Mouse (Mus musculus) neural tube, embryonic 10.5 days (tissue): Measurements from ENCODE around the gene Polr2b.

Experiments used
- DNase-seq: peaks from one replicate; pipeline ENCODE4 v3.0.0-alpha.2; 2017; ENCODE audit warnings: low spot score; ENCODE audit errors: extremely low spot score

The Polr2b gene

DNA sequence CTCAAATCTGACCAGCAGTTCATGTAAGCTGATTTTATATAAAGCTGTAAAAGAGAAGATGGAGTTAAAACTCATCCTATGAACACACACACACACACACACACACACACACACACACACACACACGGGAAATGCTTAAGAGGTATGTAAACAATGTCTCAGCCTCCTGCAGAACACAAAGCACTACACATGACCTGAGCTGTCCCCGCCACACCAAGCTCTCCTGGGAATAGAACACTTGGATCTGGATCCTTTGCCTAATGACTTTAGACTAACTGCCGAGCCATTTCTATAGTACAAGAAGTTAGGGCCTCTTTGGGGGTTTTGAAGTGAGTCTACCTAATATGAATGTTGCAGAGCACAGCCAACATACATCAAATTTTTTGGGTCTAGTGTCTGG lies 52.2 kb downstream of the Polr2b start:
- DNase-seq, result no peak

DNA sequence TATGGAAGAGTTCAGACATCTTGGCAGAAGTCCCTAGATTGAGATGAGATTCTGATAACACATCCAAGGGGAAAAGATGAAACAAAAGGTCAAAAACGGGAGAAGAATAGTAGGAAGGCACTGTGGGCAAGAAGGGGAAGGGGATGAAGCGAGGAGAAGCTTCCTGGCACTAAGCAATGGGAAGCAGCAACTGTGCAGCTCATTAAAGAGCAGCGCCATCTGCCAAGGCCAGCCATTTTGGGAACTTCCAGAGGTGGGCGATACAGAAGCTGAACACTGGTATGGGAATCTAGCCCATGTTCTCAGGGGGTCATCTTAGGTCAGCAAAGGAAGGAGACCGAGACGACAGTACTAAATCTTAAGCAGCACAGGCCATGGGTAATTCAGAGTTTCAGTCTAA lies 53.7 kb downstream of the Polr2b start:
- no peak for DNase-seq

DNA sequence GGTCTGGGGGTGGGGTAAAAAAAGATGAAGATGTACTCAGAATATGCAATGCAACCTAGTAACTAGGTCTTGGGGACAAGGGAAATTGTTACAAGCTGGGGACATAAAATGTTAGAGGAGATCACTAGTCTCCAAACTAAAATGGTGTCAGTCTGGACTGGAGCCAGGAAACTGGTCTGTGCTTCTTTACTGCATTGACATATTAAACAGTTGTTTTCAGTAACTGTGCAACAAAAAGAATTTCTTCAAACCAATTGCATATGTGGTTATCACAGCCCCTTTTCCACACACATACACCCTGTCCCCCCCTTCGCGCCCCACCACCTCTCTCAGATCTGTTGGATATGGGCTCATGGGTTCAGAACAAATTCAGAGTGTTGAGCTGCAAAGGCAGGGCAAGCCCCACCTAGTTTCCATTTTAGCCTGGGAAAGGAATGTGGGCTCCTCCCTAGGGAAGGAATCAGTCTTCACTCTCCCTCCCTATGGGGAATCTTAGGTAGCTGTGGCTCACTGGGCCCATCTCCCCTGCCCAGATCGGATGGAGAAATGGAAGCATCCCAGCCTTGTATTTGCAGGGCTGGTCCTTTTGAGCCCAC lies 54.6 kb downstream of the Polr2b start:
- no peak for DNase-seq

DNA sequence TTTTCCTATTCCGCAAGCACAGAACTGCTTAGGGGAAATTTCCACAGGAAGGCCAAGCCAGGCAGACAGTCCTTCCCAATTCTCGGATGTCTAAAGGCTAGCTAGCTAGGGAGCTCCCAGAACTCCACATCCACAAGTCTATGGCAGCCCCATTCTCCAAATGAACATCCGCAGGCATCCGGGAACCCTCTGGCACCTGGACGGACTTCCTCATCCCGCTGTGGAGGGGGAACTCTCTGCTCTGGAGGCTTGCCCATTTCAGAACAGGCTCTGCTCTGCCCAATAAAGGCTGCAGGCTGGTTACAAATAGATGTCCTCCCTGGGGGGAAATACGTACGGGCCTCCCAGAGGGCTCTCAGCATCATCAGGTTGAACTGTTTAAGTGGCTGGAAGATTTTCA lies 56.4 kb downstream of the Polr2b start:
- DNase-seq, result no peak

DNA sequence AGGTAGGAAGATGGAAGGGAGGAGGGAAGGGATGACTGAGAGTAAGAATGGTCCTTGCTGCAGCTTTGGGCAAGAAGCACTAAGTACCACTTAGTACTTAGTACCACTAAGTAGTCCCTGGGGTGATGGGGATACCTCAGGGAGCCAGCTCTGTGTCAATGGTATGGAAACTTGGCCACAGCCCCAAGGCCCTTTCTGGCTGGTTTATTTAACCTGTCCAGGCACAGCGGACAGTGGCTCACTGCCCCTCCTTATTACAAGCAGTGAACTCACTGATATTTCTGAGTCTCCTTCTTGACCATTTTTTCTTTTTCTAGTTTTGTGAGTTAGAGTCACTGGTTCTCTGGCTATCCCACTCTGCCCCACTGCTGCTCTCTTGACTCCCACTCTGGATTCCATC lies 57.2 kb downstream of the Polr2b start:
- no peak for DNase-seq

DNA sequence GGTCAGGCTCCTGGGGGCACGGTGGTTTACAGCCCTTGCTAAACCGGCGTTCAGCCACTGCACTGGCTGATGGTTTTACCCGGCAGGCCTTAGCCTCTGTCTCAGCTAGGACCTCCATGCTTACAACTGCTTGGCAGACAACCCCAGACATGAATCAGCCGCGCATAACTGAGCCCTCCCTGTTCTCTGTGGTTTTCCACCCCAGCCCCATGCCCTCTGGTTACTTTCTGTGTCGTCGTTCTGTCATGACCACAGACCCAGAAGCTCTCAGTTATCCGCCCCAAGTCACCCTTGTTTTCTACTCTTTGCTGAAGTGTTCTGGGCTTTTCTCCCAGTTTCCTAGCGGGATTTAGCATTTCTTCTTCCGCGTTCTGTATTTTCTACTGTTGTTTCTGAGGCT lies 57.7 kb downstream of the Polr2b start:
- no peak for DNase-seq

DNA sequence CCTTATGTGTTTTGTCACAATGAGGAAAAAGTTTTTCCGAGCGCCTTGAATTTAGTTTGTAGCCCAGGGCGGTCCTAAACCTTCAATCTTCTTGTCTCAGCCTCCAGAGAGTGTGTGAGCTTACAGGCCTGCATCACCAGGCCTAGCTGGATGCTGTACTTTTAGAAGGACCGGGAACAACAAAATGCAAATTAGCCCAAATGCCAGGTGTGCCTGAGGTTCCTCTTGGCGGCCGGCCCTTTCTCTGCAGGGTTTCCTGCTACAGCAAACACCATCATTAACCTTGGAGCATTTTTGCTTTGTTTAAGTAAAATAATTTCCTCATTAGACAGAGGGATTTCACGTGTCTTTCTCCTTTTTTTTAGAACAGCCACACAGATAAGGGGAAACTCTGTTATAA lies 58.2 kb downstream of the Polr2b start:
- DNase-seq, result no peak

DNA sequence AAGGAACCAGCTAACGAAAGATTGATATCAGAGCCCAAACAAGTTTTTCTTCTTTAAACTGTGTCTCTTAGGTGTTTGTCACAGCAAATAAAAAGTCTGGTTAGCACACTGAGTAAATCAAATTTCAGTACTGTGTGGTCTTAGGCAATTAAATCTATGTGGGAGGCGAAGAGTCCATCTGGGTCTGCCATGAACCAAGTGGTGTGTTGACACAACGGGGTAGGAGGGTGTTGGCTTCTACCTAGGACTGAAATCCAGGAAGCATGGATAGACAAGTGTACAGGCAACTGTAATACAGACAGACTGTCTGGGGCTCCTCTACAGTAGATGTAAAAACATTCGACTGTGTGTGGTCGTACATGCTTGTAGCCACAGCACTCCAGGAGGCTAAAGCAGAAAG lies 59.4 kb downstream of the Polr2b start:
- DNase-seq, result no peak

DNA sequence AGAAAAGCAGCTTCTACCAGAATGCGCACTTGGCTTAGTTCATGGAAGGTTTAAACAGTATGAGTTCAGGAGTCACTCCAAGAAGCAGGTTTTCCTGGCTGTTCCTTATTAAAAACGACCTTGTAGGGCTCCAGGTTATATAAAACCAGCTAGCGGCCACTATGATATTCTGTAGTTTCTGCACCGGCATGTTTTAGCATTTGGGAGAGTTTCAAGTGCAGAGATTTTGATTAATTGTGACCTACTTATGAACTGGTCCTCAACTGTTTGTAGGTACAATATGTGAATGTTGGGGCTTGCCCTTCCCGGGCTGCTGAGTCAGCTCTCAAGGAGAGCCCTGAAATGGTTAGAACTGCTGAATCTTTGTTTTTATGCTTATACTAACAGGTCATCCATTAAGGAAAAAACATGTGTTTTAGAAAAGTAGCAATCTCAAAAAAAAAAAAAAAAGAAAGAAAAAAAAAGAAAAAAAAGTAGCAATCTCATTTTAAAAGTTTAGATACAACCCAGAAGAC lies 60.5 kb downstream of the Polr2b start:
- no peak for DNase-seq

DNA sequence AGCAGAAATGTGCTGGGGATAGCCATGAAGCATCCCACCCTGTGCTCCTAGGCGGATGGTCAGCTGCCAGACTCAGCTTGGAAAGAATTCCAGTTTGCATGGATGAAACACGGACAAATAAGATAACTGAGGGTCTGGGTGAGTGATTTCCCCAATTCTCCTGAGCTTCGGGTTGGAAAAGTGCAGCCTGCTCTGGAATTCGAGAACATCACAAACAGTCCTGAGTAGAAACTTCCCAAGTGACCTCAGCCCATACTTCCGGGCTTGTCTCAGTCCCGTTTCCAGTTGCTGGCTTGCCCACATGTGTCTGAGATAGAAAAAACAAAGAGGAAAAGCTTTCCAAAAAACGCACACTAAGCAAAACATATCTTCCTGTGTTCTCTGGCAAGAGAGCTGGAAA lies 62.3 kb downstream of the Polr2b start:
- DNase-seq, result no peak

DNA sequence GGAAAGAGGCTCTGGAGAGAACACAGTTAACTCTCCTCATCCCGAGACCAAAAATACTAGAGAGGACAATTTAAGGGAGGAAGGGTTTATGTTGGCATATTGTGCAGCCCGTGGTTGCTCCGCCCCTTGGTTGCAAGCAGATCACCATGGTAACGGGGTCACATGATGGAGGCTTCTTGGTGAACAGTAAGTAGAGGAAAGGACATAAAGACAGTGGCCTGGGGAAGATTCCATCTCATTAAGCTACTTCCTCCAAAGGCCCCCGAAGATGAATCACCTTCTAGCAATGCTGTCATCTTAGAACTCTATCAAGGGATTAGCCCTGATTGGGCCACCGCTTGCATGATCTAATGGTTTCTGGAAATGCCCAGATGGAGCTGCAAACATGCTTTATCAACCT lies 62.8 kb downstream of the Polr2b start:
- no peak for DNase-seq

DNA sequence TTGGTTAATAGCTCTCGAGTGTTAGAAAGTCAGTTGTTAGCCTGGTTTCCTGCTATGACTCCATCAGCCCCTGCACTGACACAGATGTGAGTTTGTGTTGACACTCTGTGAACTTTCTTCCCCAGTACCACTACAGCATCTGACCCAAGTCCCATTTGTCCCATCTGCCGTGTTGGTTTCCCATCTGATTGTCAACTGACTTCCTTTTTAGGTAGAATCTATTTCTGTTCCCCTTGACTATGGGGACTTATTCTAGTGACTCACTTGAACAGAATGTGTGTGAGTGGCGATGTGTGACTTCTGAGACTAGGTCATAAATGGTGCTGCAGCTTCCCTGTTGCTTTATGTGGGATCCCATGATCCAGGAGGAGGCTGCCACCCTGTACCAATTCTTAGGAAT lies 65.0 kb downstream of the Polr2b start:
- DNase-seq, result no peak

DNA sequence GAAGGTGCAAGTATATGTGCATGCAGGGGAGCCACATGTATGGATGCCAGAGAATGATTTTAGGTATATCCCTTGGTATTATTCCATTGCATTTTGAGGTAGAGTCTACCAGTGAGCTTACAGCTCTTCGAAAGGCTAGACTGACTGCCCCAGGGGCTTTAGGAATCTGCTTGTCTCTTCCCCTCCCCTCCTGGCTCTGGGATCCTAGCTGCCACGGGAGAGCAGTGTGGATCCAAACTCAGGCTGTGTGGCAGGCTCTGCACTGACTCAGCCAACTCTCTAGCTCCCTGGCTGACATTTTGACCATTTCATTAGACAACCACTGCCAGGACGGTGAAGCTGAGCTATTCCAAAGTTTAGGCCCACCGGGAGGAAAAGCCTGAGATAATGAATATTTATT lies 65.6 kb downstream of the Polr2b start:
- no peak for DNase-seq

DNA sequence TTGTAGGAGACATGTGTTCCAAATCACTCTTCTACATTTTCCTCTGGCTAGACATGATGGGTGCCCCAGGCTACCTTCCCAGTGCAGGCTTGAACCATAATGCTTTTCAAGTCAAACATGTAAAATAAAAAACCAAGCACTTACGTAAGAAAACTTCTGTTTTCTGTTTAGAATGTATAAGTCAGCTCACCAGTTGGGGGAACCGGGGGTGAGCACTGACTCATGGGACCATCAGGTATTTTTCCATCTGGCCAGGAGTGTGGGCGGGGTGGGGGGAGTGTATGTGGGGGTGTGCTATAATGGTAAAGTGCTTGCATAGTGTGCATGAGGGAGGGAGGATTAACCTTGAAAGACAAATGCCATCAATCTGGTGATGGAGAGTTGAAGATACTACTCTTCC lies 68.1 kb downstream of the Polr2b start:
- DNase-seq, result no peak

DNA sequence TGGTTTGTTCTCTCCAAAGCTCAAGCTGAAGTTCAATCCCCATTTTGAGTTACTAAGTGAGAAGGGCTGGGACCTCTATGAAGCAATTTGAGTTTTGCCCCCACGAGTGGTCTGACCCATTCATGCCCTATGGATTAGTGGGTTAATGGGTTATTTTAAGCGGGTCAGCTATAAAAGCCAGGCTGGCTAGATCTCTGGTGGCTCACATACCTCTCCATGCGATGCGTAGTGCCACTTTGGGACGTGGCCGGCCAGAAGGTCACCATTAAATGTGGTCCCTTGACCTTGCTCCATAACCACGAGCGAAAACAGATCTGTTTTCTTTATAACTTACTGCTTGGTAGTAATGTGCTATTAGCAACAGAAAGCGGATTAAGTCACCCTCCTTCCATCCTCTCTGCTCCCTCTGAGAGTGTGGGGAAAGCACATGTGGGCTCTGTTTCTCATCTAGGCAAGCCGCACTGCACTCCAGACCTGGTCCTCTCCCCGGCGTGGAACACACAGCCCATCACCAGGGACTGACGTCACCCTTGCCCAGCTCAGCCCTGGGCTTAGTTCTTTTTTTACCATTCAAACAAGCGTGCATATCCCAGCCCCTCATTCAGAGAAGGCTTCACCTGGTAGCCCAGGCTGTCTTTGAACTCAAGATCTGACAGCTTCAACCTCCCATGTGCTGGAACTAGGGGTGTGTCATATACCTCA lies 69.6 kb downstream of the Polr2b start:
- no peak for DNase-seq

DNA sequence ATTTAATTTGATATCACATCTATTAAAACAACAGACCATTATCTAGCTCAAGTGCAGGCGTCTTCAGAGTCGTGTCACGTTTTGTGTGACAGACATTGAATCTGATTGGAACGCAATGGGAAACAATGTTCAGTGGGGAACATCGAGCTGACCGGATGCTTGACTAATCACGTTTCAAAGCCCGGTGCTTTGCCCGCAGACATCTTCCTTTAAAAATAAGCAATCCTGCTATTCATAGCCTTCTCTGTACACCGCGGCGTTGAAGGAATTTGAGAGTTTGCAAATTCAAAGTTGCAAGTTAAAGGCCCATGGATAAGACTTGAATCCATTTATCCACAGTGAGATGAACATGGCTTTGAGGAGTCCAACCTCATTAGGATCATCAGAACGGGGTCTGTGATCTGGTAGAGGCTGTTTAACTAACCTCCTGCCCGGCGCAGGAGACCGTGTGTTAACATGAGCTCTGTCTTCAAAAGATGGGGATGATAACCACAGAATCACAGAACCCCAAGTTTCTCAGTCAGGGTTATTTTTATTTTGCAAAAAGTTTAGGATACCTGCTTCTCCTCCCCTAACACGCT lies 70.5 kb downstream of the Polr2b start:
- DNase-seq, result no peak

DNA sequence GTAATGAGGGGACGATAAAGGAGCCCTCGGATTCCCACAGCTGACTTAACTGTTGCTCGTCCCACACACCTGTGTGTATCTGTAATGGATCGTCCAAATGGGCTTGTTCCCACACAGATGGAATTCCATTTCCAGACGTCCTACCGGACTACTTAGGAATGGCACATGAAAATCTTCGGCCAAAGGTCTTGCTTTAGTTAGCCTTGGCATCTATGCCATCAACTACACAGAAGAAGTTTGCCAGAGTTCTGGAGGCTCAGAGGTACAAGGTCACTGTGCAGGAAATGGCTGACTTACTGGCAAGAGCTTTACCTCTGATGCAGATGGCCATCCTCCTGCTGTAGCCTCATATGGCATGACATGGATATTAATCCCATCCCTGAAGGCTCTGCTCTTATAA lies 71.3 kb downstream of the Polr2b start:
- no peak for DNase-seq

DNA sequence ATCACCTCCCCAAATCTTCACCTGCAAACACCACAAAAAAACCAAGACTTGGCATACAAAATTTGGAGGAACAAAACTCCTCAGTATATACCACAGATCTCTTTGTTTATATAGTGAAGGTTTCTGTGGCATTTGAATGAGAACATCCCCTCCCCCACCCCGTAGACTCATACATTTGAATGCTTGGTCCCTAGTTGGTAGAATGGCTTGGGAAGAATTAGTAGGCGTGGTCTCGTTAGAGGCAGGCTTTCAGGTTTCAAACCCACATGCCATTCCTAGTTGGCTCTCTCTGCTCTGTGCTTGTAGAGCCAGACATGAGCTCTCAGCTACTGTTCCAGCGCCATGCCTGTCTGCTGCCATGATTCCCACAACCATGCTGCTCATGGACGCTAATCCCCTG lies 71.7 kb downstream of the Polr2b start:
- DNase-seq, result no peak

DNA sequence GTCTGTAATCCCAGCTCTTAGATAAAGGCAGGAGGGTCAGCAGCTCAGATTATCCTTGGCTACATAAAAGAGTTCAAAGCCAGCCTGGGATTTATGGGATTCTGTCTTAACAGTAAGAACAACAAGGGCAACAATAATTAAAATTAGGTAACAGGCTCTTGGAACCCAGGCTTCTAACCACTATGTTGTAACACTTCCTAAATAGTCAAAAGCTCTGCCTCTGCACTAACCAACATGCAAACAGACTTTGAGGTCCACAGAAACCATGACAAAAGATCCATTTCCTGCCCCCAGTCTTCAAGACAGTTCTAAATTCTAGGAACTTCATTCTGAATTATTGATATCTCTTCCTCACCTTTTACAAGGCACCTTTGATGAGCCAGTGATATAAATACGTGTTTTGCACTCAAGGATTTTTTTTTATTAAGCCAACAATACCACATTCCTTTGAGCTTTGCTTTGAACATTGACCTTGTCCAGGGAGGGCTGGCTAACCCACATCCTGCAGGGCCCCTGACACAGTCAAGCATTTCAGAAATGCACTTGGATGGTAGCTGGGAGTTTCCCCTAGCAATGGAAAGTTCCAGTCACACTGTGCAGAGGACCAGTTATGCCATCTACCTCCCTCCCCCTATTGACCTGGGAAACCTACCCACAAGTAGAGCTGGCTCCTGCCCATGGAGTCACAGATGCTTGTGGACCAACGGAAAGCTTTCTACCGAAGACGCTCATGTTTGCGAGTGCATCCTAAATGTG lies 74.0 kb downstream of the Polr2b start:
- DNase-seq, result no peak

DNA sequence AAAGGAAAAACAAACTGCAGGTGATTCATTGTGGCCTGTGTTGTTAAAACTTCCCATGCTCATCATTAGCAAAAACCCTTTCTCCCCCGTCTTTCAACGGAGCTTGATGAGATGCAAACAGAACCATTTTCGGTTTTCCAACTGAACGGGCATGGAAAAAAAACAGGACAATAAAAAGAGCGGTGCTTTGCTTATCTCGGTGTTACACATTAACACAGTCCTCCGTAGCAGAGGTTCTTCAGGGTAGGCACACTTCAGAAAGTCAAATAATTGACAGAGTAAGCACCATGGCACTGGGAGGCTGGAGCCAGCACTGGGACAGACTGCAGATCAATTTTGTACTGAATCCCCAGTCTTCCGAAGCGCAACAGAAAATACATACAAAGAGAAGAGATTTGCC lies 74.8 kb downstream of the Polr2b start:
- no peak for DNase-seq

DNA sequence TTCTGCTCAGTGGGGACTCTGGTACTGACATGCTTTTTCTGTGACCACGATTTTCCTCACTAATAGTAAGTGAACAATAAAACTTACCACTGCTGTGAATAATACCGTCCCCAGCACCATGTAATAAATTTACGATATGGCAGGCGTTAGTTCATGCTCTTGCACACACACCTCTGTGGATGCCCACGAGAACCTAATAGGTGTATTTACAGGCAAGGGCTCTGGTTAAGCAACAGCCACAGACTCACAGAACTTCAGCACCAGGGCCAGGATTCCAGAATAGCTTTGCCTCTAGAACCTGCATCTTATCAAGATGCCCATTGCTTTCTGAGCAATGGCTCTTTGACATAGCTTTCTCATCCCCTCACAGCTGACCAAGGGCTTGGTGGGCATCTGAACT lies 75.3 kb downstream of the Polr2b start:
- no peak for DNase-seq

DNA sequence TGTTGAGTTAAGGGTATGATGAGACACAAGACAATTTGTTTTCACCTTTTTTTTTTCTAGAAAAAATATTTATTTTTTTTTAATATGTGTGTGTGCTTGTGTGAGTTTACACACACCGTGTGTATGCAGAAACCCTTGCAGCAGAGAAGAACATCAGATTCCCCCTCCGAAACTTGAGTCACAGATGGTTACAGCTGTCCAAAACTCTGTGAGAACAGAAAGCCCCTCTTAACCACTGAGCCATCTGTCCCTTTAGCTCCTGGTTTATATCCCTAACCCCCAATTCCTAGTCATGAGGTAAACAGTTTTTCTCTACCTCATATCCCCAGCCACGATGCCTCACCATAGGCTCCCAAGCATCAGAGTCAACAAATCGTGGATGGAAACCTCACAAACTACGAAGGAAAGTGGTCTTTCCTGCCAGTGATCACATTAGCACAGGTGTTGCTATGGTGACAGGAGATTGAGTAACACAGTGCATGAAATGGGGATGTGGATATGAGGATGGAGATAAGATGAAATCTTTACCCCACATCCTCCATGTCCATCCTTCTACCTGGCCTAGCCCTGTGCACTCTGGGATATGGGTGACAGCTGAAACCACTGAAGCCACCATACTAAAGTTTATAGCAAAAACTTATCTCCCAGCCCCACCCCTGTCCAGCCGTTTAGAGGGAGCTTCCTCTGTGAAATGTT lies 76.1 kb downstream of the Polr2b start:
- no peak for DNase-seq
